9 mouse cellular contexts compared by ENCODE assay signal in genomic region chr13:67278314-67278713, GRCm38 (mm10). TPM values are rescaled to one million over a fixed set of nuclear protein-coding genes. Genes with fewer than 3 reads are reported as not detected.
DNase-seq lines count a peak whose midpoint lies in the region; ATAC-seq lines count a peak whose summit lies in the region.
"Had no signal": no experiment of that assay in that cellular context is flagged by ENCODE, and none has a peak within 500 bp of the region (broad histone marks: within the 10 kb centered on the region; RNA-seq: fewer than 3 reads in every experiment).

TSS of gene Zfp458 (minus strand) at chr13:67278466.

- 52% methylated on average over 7 of the region's 7 CpGs for WGBS in hindbrain, embryonic 14.5 days

- no peaks in the 10 kb centered on the region for H3K36me3 ChIP-seq in hindbrain, embryonic 14.5 days (replicated peaks; ENCODE audit: control insufficient read depth, insufficient read depth)
- H3K36me3 ChIP-seq: embryonic facial prominence, embryonic 15.5 days had no signal

- H3K4me2 ChIP-seq in hindbrain, embryonic 14.5 days (replicated peaks): no peak within 1 kb of the TSS
- H3K4me2 ChIP-seq: embryonic facial prominence, embryonic 15.5 days had no signal

- no peaks in the 10 kb centered on the region for H3K9me3 ChIP-seq in hindbrain, embryonic 14.5 days (ENCODE audit: control insufficient read depth, low read length)
- H3K9me3 ChIP-seq: embryonic facial prominence, embryonic 15.5 days had no signal

- intact Hi-C loops in heart, postnatal 25 days (cut with DNase I): no loop called here

- no peak within 1 kb of the TSS for H3K4me3 ChIP-seq in hindbrain, embryonic 14.5 days (replicated peaks; ENCODE audit: low read length)
- H3K4me3 ChIP-seq: embryonic facial prominence, embryonic 15.5 days had no signal

- no peak within 1 kb of the TSS for H3K27ac ChIP-seq in hindbrain, embryonic 14.5 days
- H3K27ac ChIP-seq: embryonic facial prominence, embryonic 15.5 days had no signal

- H3K4me1 ChIP-seq in hindbrain, embryonic 14.5 days (replicated peaks; ENCODE audit: control insufficient read depth, insufficient read depth, low read length): no peaks in the 10 kb centered on the region
- H3K4me1 ChIP-seq: embryonic facial prominence, embryonic 15.5 days had no signal

- H3K9ac ChIP-seq in hindbrain, embryonic 14.5 days: no peak within 1 kb of the TSS
- H3K9ac ChIP-seq: embryonic facial prominence, embryonic 15.5 days had no signal

- H3K27me3 ChIP-seq in hindbrain, embryonic 14.5 days (ENCODE audit: control insufficient read depth, insufficient read depth, low read length): no peaks in the 10 kb centered on the region
- H3K27me3 ChIP-seq: embryonic facial prominence, embryonic 15.5 days had no signal

- ATAC-seq in hindbrain, embryonic 14.5 days (ENCODE audit: low FRiP score): peak; percentile 48; the same call in 1 of the 2 replicates

- peak; percentile 39 for DNase-seq in right cerebral cortex, adult 18-20 months
- DNase-seq in right cerebral cortex, postnatal 14 days: no peak
- DNase-seq in hindbrain, embryonic 14.5 days (ENCODE audit: low spot score): peak; percentile 28
- DNase-seq in layer of hippocampus, postnatal 36 days: no peak
- DNase-seq in retina, embryonic 14.5 days (ENCODE audit: low spot score): peak; percentile 65
- no peak for DNase-seq in adrenal gland, postnatal 10 days
- DNase-seq in heart, postnatal 25 days (ENCODE audit: low spot score): no peak
- no peak for DNase-seq in spleen, postnatal 10 days (ENCODE audit: low spot score in 2 of 2)

RNA-seq across cellular contexts. Expression of gene Zfp458, which starts in this region (rescaled TPM):
- polyA plus RNA-seq in hindbrain, embryonic 14.5 days (2014; fragmentation: Nextera tagmentation; extraction: Ambion mirVana): 6.2 and 6.7 TPM in 2 replicates
- 10 to 100 TPM; 20.8 to 21.5 TPM for total RNA-seq in layer of hippocampus, postnatal 36 days (2021)
- total RNA-seq in adrenal gland, postnatal 10 days (2021): 1 to 10 TPM; 2.5 to 4.9 TPM
- 1 to 10 TPM; 1.3 to 3.0 TPM for total RNA-seq in heart, postnatal 25 days (2021)

Comparison
In these comparisons a context has a peak if more than half of its experiments do, and no peak if none do; other contexts are left out.
1. DNase-seq: peak in right cerebral cortex, adult 18-20 months (single experiment), hindbrain, embryonic 14.5 days (single experiment) and retina, embryonic 14.5 days (single experiment); none in right cerebral cortex, postnatal 14 days (single experiment), layer of hippocampus, postnatal 36 days (0 of 2), adrenal gland, postnatal 10 days (single experiment), heart, postnatal 25 days (single experiment) and spleen, postnatal 10 days (0 of 2).